Mouse (Mus musculus): Measurements from ENCODE around the gene Gm21170.
"Not testable (repeated sequence)": the region's sequence is repeated elsewhere in the genome, so short reads cannot be mapped to it uniquely, and the experiment has no call there.

Gm21170 gene

GRCm38 (mm10) chrY:47690998-47691397 is at the start of gene Gm21170:
Gene Gm21170, minus strand, starts transcription at chrY:47691098.
- DNase-seq (ENCODE audit: low read depth, low spot score): not testable (repeated sequence)
